Mouse (Mus musculus) liver, embryonic 18 days (tissue): Measurements from ENCODE around the gene Foxn3. TPM values are rescaled to one million over a fixed set of nuclear protein-coding genes. Genes with fewer than 3 reads are reported as not detected.

ENCODE experiments used
- polyA plus RNA-seq: library from polyadenylated mRNA; depleted of rRNA; stranded (reverse); fragments of >200 nt; gene quantifications from 2 replicates; pipeline ENCODE4 v1.2.3, GENCODE M21; 2012; rRNA removed

Foxn3 gene
- 5.2 and 5.3 TPM in 2 replicates for polyA plus RNA-seq

DNA sequence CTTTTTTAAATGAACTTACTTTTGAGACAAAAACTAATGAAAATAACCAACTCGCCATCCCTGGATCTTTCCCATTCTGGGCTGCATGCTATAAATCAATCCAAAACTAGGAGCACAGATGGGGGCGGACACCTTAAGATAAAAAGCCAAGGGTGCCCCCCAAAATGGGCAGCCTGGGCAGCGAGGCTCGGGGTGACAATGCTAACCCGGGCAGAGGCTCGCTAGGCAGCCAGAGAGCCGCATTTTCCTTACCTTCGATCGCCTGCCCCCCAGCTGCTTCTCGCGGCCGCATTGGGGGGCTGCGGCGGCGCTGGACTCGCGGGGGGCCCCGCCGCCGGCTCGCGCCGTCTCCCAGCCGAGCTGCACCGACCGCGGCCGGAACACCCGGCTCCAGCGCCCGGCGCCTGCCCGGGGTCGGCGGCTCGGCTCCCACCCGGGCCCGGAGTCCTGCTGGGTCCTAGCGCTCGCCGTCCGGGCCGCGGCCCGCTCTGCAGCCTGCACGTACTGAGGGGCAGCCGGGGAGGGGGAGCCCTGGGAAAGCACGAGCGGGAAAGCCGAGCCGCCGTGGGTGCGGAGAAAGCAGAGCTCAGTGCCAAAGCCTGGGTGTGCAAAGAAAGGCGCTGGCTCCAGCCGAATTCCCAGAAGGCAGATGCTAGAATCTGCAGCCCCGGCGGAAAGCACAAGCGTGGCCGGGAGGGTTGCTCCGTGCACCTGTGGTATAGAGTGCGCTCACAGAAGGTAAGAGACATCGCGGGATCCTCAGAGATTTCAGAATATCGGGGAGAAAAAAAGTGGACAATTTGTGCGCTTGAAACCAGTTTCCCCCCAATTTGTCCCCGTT is at the start of gene Foxn3:
Gene Foxn3 (minus strand): TSS at position 364 of the 841 bp plus-strand sequence.

